Mouse (Mus musculus): ENCODE data around the gene Cd82.

DNA sequence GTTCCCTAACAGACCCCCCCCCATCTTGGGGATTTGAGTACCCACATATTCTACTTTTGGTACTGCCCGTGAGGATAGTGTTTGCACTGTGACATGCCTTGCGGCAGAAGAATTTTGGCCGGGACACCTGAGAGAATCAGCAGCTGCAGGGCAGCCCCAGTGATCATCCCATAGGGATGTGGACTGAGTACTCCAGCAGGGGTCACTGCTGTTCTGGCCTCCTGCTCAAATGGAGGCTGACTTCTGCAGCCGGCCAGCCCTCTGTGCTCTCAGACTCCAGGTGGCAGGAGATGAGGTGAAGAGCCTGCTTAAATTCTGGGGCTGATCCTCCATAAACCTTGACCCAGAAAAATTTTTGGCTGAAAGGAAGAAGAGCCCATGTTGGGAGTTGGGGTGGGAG is 58.8 kb downstream of the Cd82 start:
- TF ChIP-seq GATA1 (IDR thresholded peaks at IDR 0.05; ENCODE audit: borderline replicate concordance, low read length) (no peak), FLI1 (IDR thresholded peaks at IDR 0.05; ENCODE audit: low read length) (no peak)
